Mouse (Mus musculus) liver, embryonic 15.5 days (tissue): ENCODE data around the gene Rassf2. TPM values are rescaled to one million over a fixed set of nuclear protein-coding genes. Genes with fewer than 3 reads are reported as not detected.

Experiments
- ATAC-seq: fragments of 200-750 bp; cut with Nextera tagmentation; 2 replicates; pipeline ENCODE4 v1.8.0; 2017; ENCODE audit warnings: moderate number of reproducible peaks, mild to moderate bottlenecking, moderate library complexity; ENCODE audit not compliant: insufficient read depth
- H3K27ac ChIP-seq: fragments of 300-500 bp; sonication (generic); replicated peaks from 2 replicates; pipeline ENCODE4 v1.5.1; 2015; ENCODE audit warnings: mild to moderate bottlenecking, inconsistent platforms
- H3K27me3 ChIP-seq: fragments of 300-500 bp; sonication (generic); 2 replicates; pipeline ENCODE4 v1.6.1; 2015; ENCODE audit warnings: mild to moderate bottlenecking, inconsistent platforms
- H3K36me3 ChIP-seq: fragments of 300-500 bp; sonication (generic); replicated peaks from 2 replicates; pipeline ENCODE4 v1.6.1; 2015; ENCODE audit warnings: moderate library complexity, mild to moderate bottlenecking, inconsistent platforms
- H3K4me1 ChIP-seq: fragments of 300-500 bp; sonication (generic); replicated peaks from 2 replicates; pipeline ENCODE4 v1.6.1; 2015; ENCODE audit warnings: inconsistent platforms
- H3K4me2 ChIP-seq: fragments of 300-500 bp; sonication (generic); 2 replicates; pipeline ENCODE4 v1.6.1; 2015; ENCODE audit warnings: moderate library complexity, mild to moderate bottlenecking, inconsistent platforms
- H3K4me3 ChIP-seq: fragments of 300-500 bp; sonication (generic); replicated peaks from 2 replicates; pipeline ENCODE4 v1.5.1; 2015; ENCODE audit warnings: mild to moderate bottlenecking, inconsistent platforms
- H3K9ac ChIP-seq: fragments of 300-500 bp; sonication (generic); 2 replicates; pipeline ENCODE4 v1.6.1; 2015; ENCODE audit warnings: moderate library complexity, mild to moderate bottlenecking, inconsistent platforms
- H3K9me3 ChIP-seq: fragments of 300-500 bp; sonication (generic); replicated peaks from 2 replicates; pipeline ENCODE4 v1.6.1; 2016; ENCODE audit warnings: inconsistent platforms
- WGBS: fragments of 180-500 bp; shearing (Covaris S2); methylation state at CpG from one replicate; pipeline ENCODE4 v1.1.7; 2015; ENCODE audit warnings: mixed read lengths; ENCODE audit not compliant: insufficient replicate concordance; 5-methylcytosine and 5-hydroxymethylcytosine counted together
- polyA plus RNA-seq: library from polyadenylated mRNA; unstranded; fragments of >200 nt; fragmentation: Nextera tagmentation; extraction: Ambion mirVana; gene quantifications from 2 replicates; pipeline ENCODE4 v1.2.1, GENCODE M21; 2015

Gene Rassf2
- polyA plus RNA-seq, 1 experiment from 2014 or later, result 2.9 TPM

DNA sequence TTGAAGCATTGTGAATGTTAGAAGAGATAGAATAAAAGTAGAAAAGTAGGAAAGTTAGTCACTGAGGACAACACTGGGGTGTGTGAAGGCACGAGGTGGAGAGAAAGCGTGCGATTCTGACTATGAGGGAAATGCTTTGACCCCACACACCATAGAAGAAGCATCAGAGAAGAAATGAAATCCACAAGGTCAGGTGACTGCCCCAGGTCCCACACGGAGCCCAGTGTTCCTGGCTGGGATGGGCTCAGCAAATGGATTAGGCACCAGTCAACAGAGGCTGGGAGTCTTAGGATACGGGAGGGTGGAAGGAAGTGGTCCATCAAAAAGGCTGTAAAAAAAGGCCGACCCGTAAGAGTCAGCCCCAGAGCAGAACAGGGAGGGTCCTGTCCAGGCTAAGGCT is 9.6 kb downstream of the Rassf2 start:
- H3K27ac ChIP-seq, result peak overlapping the region; percentile 64
- no peaks in the 10 kb centered on the region for H3K9me3 ChIP-seq
- 41% methylated on average over 7 of the region's 7 CpGs for WGBS
- H3K4me2 ChIP-seq, result peak overlapping the region; percentile 32; the same call in 1 of the 2 replicates
- H3K4me1 ChIP-seq, result peaks cover 21% of the 10 kb centered on the region
- ATAC-seq, result no peak
- no peaks in the 10 kb centered on the region for H3K36me3 ChIP-seq
- peak overlapping the region; percentile 9; the same call in 1 of the 2 replicates for H3K4me3 ChIP-seq
- H3K9ac ChIP-seq, result no peak overlapping the region
- H3K27me3 ChIP-seq, result peaks cover 2% of the 10 kb centered on the region; the same call in 1 of the 2 replicates

DNA sequence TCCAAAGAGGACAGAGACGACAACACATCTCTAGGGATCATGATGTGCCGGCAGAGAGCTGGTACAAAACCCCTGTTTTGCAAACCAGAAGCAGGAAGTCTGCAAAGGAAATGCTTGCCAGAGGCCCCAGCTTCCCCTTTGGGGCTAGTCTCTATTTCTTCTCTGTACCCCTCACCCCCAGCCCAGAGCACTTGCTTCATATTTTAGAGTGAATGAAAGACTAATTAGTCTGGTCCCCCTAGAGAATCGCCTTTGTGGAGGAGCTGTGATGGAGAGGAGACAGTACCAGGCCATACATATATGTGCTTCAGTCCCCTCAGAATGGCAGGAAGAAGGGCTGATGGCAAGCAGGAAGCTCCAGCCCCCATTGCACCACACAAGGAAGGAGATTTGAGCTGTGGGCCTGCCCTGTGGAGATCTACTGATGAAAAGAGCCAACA is 10.7 kb downstream of the Rassf2 start:
- Histone ChIP-seq H3K4me3 (no peak overlapping the region), H3K9me3 (no peaks in the 10 kb centered on the region), H3K27me3 (peaks cover 2% of the 10 kb centered on the region; the same call in 1 of the 2 replicates), H3K27ac (peak overlapping the region; percentile 58; the same call in 1 of the 2 replicates), H3K4me2 (peak overlapping the region; percentile 32; the same call in 1 of the 2 replicates), H3K4me1 (peaks cover 21% of the 10 kb centered on the region), H3K36me3 (no peaks in the 10 kb centered on the region), H3K9ac (no peak overlapping the region)
- 25% methylated on average over 3 of the region's 3 CpGs for WGBS
- ATAC-seq, result no peak

DNA sequence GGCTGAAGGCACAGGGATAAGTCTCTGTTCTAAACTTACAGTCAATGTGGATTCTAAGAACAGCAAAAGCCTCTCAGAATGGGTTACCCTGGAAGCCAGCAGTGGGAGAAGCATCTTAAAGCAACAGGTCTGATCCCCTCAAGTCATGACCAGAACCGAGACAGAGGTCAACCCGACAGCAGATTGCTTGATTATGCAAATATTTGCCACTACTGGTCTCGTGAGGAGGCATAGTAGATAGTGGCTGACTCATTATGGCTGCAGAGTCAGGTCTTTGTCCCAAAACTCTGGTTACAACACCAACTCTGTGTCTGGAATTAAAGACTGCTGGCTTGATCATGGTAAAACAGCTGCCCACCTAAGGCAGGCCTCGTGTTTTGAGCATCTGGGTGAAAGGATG is 11.9 kb downstream of the Rassf2 start:
- H3K27ac ChIP-seq, result no peak overlapping the region
- 31% methylated on average over 4 of the region's 4 CpGs for WGBS
- no peaks in the 10 kb centered on the region for H3K9me3 ChIP-seq
- no peak overlapping the region for H3K9ac ChIP-seq
- H3K4me1 ChIP-seq, result peaks cover 21% of the 10 kb centered on the region
- no peak for ATAC-seq
- no peak overlapping the region for H3K4me2 ChIP-seq
- H3K36me3 ChIP-seq, result no peaks in the 10 kb centered on the region
- peaks cover 2% of the 10 kb centered on the region; the same call in 1 of the 2 replicates for H3K27me3 ChIP-seq
- no peak overlapping the region for H3K4me3 ChIP-seq

DNA sequence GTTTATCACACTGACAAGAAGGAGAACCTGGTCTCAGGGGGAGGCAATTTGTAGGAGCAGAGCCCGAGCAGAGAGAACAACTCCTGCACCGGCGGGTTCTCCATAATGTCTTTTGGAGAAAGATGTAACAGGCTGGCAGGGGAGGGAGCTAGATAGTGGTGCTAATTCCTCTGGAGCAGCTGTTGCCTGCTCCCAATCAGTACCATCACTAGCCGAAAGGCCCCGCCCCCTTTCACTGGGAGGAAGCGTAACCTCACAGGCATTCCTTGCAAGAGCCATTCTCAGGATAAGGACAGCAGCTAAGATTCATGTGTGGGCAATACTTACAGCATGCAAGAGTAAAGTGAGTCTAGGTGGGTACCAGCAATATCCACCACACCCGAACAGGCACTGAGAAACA is 12.4 kb downstream of the Rassf2 start:
- no peaks in the 10 kb centered on the region for H3K9me3 ChIP-seq
- H3K27ac ChIP-seq, result no peak overlapping the region
- H3K9ac ChIP-seq, result no peak overlapping the region
- peaks cover 21% of the 10 kb centered on the region for H3K4me1 ChIP-seq
- H3K36me3 ChIP-seq, result no peaks in the 10 kb centered on the region
- H3K4me3 ChIP-seq, result no peak overlapping the region
- peaks cover 2% of the 10 kb centered on the region; the same call in 1 of the 2 replicates for H3K27me3 ChIP-seq
- WGBS, result 20% methylated on average over 7 of the region's 7 CpGs
- no peak overlapping the region for H3K4me2 ChIP-seq
- no peak for ATAC-seq

DNA sequence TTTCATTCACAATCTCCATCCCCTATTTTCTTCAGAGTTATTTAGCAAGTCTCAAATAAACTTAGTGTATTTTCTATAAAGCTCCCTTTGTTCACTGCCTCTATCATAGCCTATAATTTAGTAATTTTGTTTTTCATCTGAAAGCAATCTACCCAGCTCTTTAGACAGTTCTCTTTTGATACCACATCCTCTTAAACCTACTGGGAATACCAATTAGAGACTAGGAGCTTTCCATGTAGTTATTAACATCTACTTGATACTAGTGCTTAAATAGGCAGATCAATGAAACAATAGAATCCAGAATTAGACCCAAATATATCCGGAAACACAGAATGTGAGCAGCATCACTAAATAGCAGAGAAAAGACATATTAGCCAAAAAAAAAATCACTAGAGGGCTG is 14.0 kb downstream of the Rassf2 start:
- Histone ChIP-seq H3K9me3 (no peaks in the 10 kb centered on the region), H3K27me3 (peaks cover 2% of the 10 kb centered on the region; the same call in 1 of the 2 replicates), H3K4me1 (peaks cover 11% of the 10 kb centered on the region), H3K27ac (no peak overlapping the region), H3K4me3 (no peak overlapping the region), H3K4me2 (no peak overlapping the region), H3K36me3 (no peaks in the 10 kb centered on the region), H3K9ac (no peak overlapping the region)
- WGBS, result 71% methylated on average over 1 of the region's 1 CpGs
- no peak for ATAC-seq

DNA sequence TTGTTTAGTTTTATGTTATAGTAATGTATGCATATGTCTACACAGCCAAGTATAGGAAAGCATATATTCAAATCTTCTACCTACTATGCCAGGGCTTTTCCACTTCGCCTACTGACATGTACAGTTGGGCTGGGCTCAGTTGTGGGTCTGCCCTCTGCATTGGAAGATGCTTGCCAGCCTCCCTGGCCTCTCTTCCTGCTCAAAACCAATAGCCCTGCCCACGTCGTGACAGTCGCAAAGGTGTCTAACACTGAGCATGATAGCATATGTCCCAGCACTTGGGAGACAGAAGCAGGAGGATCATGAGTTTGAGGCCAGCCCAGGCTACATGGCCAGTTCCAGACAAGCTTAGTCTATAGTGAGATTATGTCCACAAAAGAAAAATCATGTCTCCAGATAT is 16.9 kb downstream of the Rassf2 start:
- H3K27ac ChIP-seq, result no peak overlapping the region
- no peaks in the 10 kb centered on the region for H3K9me3 ChIP-seq
- no peaks in the 10 kb centered on the region for H3K27me3 ChIP-seq
- H3K9ac ChIP-seq, result no peak overlapping the region
- ATAC-seq, result no peak
- no peak overlapping the region for H3K4me2 ChIP-seq
- peaks cover 8% of the 10 kb centered on the region for H3K4me1 ChIP-seq
- WGBS, result 68% methylated on average over 4 of the region's 4 CpGs
- no peaks in the 10 kb centered on the region for H3K36me3 ChIP-seq
- H3K4me3 ChIP-seq, result no peak overlapping the region

DNA sequence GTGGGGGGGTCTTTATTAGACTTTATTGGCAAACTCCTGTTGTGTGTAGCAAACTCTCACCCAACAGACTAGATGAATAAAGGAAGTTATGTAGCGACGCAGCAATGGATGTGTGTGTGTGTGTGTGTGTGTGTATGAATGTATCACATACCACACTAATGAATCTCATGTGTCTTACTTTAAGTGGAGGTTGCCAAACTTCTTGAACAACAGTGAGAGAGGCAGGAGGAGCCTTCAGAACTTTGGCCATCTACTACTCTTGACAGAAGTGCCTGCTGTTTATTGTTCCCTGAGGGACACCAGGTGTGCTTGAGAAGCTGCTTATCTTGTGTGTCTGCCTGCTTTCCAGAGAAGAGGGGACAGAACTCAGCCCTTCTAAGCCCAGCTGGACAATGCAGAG is 19.3 kb downstream of the Rassf2 start:
- no peaks in the 10 kb centered on the region for H3K9me3 ChIP-seq
- H3K4me3 ChIP-seq, result no peak overlapping the region
- H3K4me2 ChIP-seq, result no peak overlapping the region
- no peaks in the 10 kb centered on the region for H3K4me1 ChIP-seq
- no peak overlapping the region for H3K27ac ChIP-seq
- no peaks in the 10 kb centered on the region for H3K36me3 ChIP-seq
- H3K9ac ChIP-seq, result no peak overlapping the region
- WGBS, result 70% methylated on average over 2 of the region's 2 CpGs
- no peak for ATAC-seq
- H3K27me3 ChIP-seq, result no peaks in the 10 kb centered on the region

DNA sequence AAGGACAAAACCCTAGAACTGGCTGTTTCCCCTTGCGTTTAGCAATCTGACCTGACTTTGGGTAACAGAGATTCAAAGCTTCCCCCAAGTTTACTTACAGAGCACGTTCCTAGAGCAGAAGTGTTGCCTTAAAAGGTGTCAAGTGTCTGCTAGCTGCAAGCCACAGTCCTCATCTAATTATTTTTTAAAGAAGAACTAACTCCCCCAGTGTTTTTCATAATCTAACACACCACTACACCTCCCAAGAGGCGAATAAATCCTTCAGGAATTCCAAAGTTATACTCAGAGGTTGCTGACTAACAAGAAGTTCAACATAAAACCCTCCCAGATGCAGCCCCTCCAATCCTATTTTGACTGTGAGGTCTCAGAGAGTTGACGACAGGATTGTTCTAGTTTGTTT is 21.9 kb downstream of the Rassf2 start:
- no peaks in the 10 kb centered on the region for H3K4me1 ChIP-seq
- H3K9me3 ChIP-seq, result no peaks in the 10 kb centered on the region
- no peak for ATAC-seq
- no peak overlapping the region for H3K27ac ChIP-seq
- WGBS, result 37% methylated on average over 4 of the region's 4 CpGs
- H3K36me3 ChIP-seq, result no peaks in the 10 kb centered on the region
- H3K27me3 ChIP-seq, result no peaks in the 10 kb centered on the region
- no peak overlapping the region for H3K4me3 ChIP-seq
- no peak overlapping the region for H3K9ac ChIP-seq
- H3K4me2 ChIP-seq, result no peak overlapping the region

DNA sequence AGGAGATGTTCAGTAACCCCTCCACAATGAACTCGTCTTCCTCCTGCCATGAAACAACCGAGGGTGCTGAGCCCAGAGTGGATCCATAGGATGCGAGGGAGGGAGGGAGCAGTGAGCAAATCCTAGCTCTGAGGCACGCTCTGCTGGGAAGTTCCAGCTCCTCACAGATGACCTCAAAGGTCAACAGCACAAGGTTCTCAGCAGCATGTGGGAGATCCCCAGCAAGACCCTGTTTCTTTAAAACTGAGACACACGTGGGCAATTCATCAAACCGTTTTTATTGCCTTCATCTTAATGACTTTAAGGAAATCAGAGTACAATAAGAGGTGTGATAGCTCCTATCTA is 22.6 kb downstream of the Rassf2 start:
- Histone ChIP-seq H3K9me3 (no peaks in the 10 kb centered on the region), H3K27me3 (no peaks in the 10 kb centered on the region), H3K4me1 (no peaks in the 10 kb centered on the region), H3K4me2 (no peak overlapping the region), H3K9ac (no peak overlapping the region), H3K36me3 (no peaks in the 10 kb centered on the region), H3K27ac (no peak overlapping the region), H3K4me3 (no peak overlapping the region)
- no peak for ATAC-seq
- 41% methylated on average over 6 of the region's 6 CpGs for WGBS

DNA sequence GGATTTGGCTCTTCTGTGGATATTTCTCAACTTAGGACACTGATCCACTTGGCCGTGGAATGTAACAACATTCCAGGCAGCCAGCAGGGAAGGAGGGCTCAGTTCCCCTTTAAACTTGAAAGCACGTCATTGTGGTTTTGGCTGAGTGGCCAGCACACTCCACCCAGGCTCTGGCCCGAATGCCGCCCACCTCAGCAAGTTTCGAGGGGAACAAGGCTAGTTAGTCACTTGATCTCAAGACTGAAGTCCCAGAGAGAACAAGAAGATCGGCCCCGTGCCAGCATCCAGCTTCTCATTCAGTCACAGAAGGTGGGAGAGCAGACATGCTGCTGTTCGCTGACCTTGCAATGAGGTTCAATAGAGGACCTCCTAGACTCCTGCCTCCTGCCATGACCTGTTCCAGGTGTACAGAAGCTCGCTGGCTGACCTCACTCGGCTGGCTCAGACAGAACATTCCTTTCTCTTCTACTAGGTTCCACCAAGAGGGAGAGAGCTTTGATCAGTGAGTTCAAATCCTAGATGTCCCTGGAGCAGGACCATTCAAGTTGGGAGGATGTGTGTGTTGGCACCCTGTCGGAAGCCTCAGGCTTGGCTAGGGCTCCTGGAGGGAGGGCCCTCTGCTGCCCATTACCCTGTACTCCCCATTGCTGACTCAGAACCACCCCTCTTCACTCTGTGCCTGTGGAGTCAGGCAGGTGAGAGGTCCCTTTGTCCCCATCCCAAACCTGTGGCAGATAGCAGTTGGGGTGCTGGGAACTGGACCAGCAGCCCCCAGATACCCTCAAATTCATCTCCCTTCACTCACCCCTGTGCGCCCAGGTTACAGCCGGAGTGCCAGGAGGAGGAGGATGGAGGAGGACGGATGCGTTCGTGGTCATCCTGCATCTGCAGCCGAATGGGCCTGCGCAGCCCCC is 23.2 kb downstream of the Rassf2 start:
- Histone ChIP-seq H3K27ac (no peak overlapping the region), H3K36me3 (no peaks in the 10 kb centered on the region), H3K27me3 (no peaks in the 10 kb centered on the region), H3K4me3 (no peak overlapping the region), H3K4me2 (no peak overlapping the region), H3K4me1 (no peaks in the 10 kb centered on the region), H3K9me3 (no peaks in the 10 kb centered on the region), H3K9ac (no peak overlapping the region)
- ATAC-seq, result peak; percentile 25; the same call in 1 of the 2 replicates
- WGBS, result 61% methylated on average over 18 of the region's 18 CpGs

DNA sequence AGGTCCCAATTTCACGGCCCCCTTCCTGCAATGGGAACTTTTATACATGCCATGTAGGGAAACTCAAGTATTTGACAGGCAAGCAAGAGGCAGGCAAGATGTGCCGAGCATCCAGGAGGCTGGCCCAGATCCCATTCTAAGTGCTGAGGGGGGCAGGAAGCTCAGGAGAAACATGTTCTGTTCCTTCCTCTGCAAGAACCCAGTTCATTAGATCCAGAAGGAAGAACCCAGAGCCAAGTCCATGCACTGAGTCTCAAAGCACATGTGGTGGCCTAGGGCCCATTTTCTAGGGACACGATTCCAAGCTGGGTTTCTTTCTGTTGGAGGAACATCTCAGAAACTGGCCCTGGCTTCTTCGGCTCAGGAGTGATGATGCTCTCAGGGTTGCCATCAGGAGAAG is 24.6 kb downstream of the Rassf2 start:
- Histone ChIP-seq H3K9me3 (no peaks in the 10 kb centered on the region), H3K27me3 (no peaks in the 10 kb centered on the region), H3K9ac (no peak overlapping the region), H3K27ac (no peak overlapping the region), H3K4me1 (no peaks in the 10 kb centered on the region), H3K4me2 (no peak overlapping the region), H3K4me3 (no peak overlapping the region), H3K36me3 (no peaks in the 10 kb centered on the region)
- WGBS, result 67% methylated on average over 4 of the region's 4 CpGs
- no peak for ATAC-seq
